7 mouse cellular contexts compared by ENCODE assay signal in genomic region chr14:102994662-102995561, GRCm38 (mm10). TPM values are rescaled to one million over a fixed set of nuclear protein-coding genes. Genes with fewer than 3 reads are reported as not detected.
A peak's percentile ranks its signal among the peaks of the same experiment; 100 is the strongest.
DNase-seq lines count a peak whose midpoint lies in the region; ATAC-seq lines count a peak whose summit lies in the region.

No protein-coding gene starts in this region.

- DNase-seq in cerebellum, postnatal 14 days: peak; percentile 91 to 92
- DNase-seq in frontal cortex, postnatal 36 days (ENCODE audit: low spot score in 2 of 2): peak; percentile 78 to 87
- DNase-seq in hindlimb bud, embryonic 11.5 days (ENCODE audit: extremely low spot score, low read depth, low spot score): peak; percentile 80
- peak; percentile 46 for DNase-seq in left cerebral cortex, adult 11 months (ENCODE audit: low spot score)
- peak; percentile 85 for DNase-seq in mesoderm, embryonic 11.5 days (ENCODE audit: low read depth, low spot score)
- peak; percentile 68 for DNase-seq in right cerebral cortex, postnatal 25 days

- ATAC-seq in activated CD4-positive, CD25-positive, alpha-beta regulatory T cell, adult 4 months: peak; percentile 69

RNA-seq across cellular contexts. Expression of gene Kctd12, which starts 12.5 kb away (rescaled TPM):
- polyA plus RNA-seq in activated CD4-positive, CD25-positive, alpha-beta regulatory T cell, adult 4 months (2017; shearing (Covaris generic)): 1 to 10 TPM; 1.3 to 1.6 TPM

RNA-seq across cellular contexts. Expression of gene Acod1, which starts 51.9 kb away (rescaled TPM):
- polyA plus RNA-seq in activated CD4-positive, CD25-positive, alpha-beta regulatory T cell, adult 4 months (2017; shearing (Covaris generic)): not detected

Comparison
In these comparisons a context has a peak if more than half of its experiments do, and no peak if none do; other contexts are left out.
1. Peak in every context shown above with its lines: DNase-seq and ATAC-seq.